Mouse (Mus musculus) intestine, embryonic 15.5 days (tissue): ENCODE data around the gene Nrip1. TPM values are rescaled to one million over a fixed set of nuclear protein-coding genes. Genes with fewer than 3 reads are reported as not detected.

Source experiments
- ATAC-seq: fragments of 200-750 bp; cut with Nextera tagmentation; 2 replicates; pipeline ENCODE4 v1.8.0; 2017; ENCODE audit warnings: moderate TSS enrichment, moderate library complexity
- H3K27ac ChIP-seq: fragments of 300-500 bp; sonication (generic); 2 replicates; pipeline ENCODE4 v1.5.1; 2015; ENCODE audit warnings: mild to moderate bottlenecking, inconsistent platforms
- H3K27me3 ChIP-seq: fragments of 300-500 bp; sonication (generic); replicated peaks from 2 replicates; pipeline ENCODE4 v1.6.1; 2015; ENCODE audit warnings: inconsistent platforms
- H3K36me3 ChIP-seq: fragments of 300-500 bp; sonication (generic); 2 replicates; pipeline ENCODE4 v1.6.1; 2015; ENCODE audit warnings: inconsistent platforms
- H3K4me1 ChIP-seq: fragments of 300-500 bp; sonication (generic); replicated peaks from 2 replicates; pipeline ENCODE4 v1.6.1; 2015; ENCODE audit warnings: inconsistent platforms
- H3K4me2 ChIP-seq: fragments of 300-500 bp; sonication (generic); replicated peaks from 2 replicates; pipeline ENCODE4 v1.6.1; 2015; ENCODE audit warnings: mild to moderate bottlenecking, inconsistent platforms
- H3K4me3 ChIP-seq: fragments of 300-500 bp; sonication (generic); replicated peaks from 2 replicates; pipeline ENCODE4 v1.5.1; 2015; ENCODE audit warnings: inconsistent platforms
- H3K9ac ChIP-seq: fragments of 300-500 bp; sonication (generic); 2 replicates; pipeline ENCODE4 v1.6.1; 2015; ENCODE audit warnings: inconsistent platforms
- H3K9me3 ChIP-seq: fragments of 300-500 bp; sonication (generic); 2 replicates; pipeline ENCODE4 v1.6.1; 2016; ENCODE audit warnings: inconsistent platforms
- WGBS: fragments of 180-500 bp; shearing (Covaris S2); methylation state at CpG from one replicate; pipeline ENCODE4 v1.1.7; 2015; 5-methylcytosine and 5-hydroxymethylcytosine counted together
- polyA plus RNA-seq: library from polyadenylated mRNA; unstranded; fragments of >200 nt; fragmentation: Nextera tagmentation; extraction: Ambion mirVana; gene quantifications from 2 replicates; pipeline ENCODE4 v1.2.1, GENCODE M21; 2015

The Nrip1 gene
- polyA plus RNA-seq, result 34.5 and 36.6 TPM in 2 replicates

GRCm38 (mm10) chr16:76373671-76374091 is at the start of gene Nrip1:
Gene Nrip1 (minus strand): TSS chr16:76373827.
- WGBS, result 0% methylated on average over 9 of the region's 9 CpGs
- Histone ChIP-seq H3K27me3 (no peaks in the 10 kb centered on the region), H3K9me3 (no peaks in the 10 kb centered on the region), H3K36me3 (no peaks in the 10 kb centered on the region), H3K9ac (peak within 1 kb of the TSS; percentile 94), H3K27ac (peak within 1 kb of the TSS; percentile 99), H3K4me2 (peak within 1 kb of the TSS; percentile 72), H3K4me3 (peak within 1 kb of the TSS; percentile 87), H3K4me1 (0 out of 2 replicates have a peak, but pooled peaks cover 9% of the 10 kb centered on the region)
- ATAC-seq, result peak; percentile 52

- Histone ChIP-seq H3K9me3 (no peaks in the 10 kb centered on the region), H3K4me1 (no peaks in the 10 kb centered on the region), H3K4me2 (no peak overlapping the region), H3K36me3 (no peaks in the 10 kb centered on the region), H3K27me3 (no peaks in the 10 kb centered on the region), H3K27ac (no peak overlapping the region), H3K4me3 (no peak overlapping the region), H3K9ac (no peak overlapping the region)
- no peak for ATAC-seq
- WGBS, result 89% methylated on average over 1 of the region's 1 CpGs
Observed at GRCm38 (mm10) chr16:76422531-76422930, 48.9 kb upstream of the Nrip1 start.

- H3K4me3 ChIP-seq, result no peak overlapping the region
- H3K9ac ChIP-seq, result no peak overlapping the region
- H3K4me1 ChIP-seq, result no peaks in the 10 kb centered on the region
- 71% methylated on average over 8 of the region's 8 CpGs for WGBS
- H3K27me3 ChIP-seq, result no peaks in the 10 kb centered on the region
- H3K4me2 ChIP-seq, result no peak overlapping the region
- no peak overlapping the region for H3K27ac ChIP-seq
- ATAC-seq, result no peak
- H3K36me3 ChIP-seq, result no peaks in the 10 kb centered on the region
- H3K9me3 ChIP-seq, result no peaks in the 10 kb centered on the region
Observed at GRCm38 (mm10) chr16:76419849-76420248, 46.2 kb upstream of the Nrip1 start.

GRCm38 (mm10) chr16:76416477-76416876 is 42.9 kb upstream of the Nrip1 start:
- Histone ChIP-seq H3K36me3 (no peaks in the 10 kb centered on the region), H3K4me3 (no peak overlapping the region), H3K27ac (no peak overlapping the region), H3K9ac (no peak overlapping the region), H3K4me1 (no peaks in the 10 kb centered on the region), H3K4me2 (no peak overlapping the region), H3K9me3 (no peaks in the 10 kb centered on the region), H3K27me3 (no peaks in the 10 kb centered on the region)
- 93% methylated on average over 2 of the region's 2 CpGs for WGBS
- ATAC-seq, result no peak

- 62% methylated on average over 5 of the region's 5 CpGs for WGBS
Observed at GRCm38 (mm10) chr16:76416060-76416438, 42.4 kb upstream of the Nrip1 start.

GRCm38 (mm10) chr16:76415407-76416059 is 41.9 kb upstream of the Nrip1 start:
- Histone ChIP-seq H3K9me3 (no peaks in the 10 kb centered on the region), H3K27ac (no peak overlapping the region), H3K36me3 (no peaks in the 10 kb centered on the region), H3K9ac (no peak overlapping the region), H3K4me1 (no peaks in the 10 kb centered on the region), H3K27me3 (no peaks in the 10 kb centered on the region), H3K4me3 (no peak overlapping the region), H3K4me2 (no peak overlapping the region)
- peak; percentile 95 for ATAC-seq
- WGBS, result 60% methylated on average over 9 of the region's 9 CpGs

More at GRCm38 (mm10) chr16:76416060-76416438, 42.4 kb upstream of the Nrip1 start:
- no peak overlapping the region for H3K9ac ChIP-seq
- H3K9me3 ChIP-seq, result no peaks in the 10 kb centered on the region
- H3K4me2 ChIP-seq, result no peak overlapping the region
- ATAC-seq, result no peak
- H3K27me3 ChIP-seq, result no peaks in the 10 kb centered on the region
- no peaks in the 10 kb centered on the region for H3K4me1 ChIP-seq
- H3K27ac ChIP-seq, result no peak overlapping the region
- no peak overlapping the region for H3K4me3 ChIP-seq
- H3K36me3 ChIP-seq, result no peaks in the 10 kb centered on the region

GRCm38 (mm10) chr16:76414528-76414927 is 40.9 kb upstream of the Nrip1 start:
- no peaks in the 10 kb centered on the region for H3K9me3 ChIP-seq
- H3K4me1 ChIP-seq, result no peaks in the 10 kb centered on the region; the same call in 1 of the 2 replicates
- H3K36me3 ChIP-seq, result no peaks in the 10 kb centered on the region
- 70% methylated on average over 5 of the region's 5 CpGs for WGBS
- no peak overlapping the region for H3K4me3 ChIP-seq
- H3K9ac ChIP-seq, result no peak overlapping the region
- no peak for ATAC-seq
- no peak overlapping the region for H3K27ac ChIP-seq
- no peaks in the 10 kb centered on the region for H3K27me3 ChIP-seq
- no peak overlapping the region for H3K4me2 ChIP-seq

GRCm38 (mm10) chr16:76413581-76413980 is 40.0 kb upstream of the Nrip1 start:
- Histone ChIP-seq H3K4me2 (no peak overlapping the region), H3K9me3 (no peaks in the 10 kb centered on the region), H3K36me3 (no peaks in the 10 kb centered on the region), H3K27ac (no peak overlapping the region), H3K4me1 (no peaks in the 10 kb centered on the region; the same call in 1 of the 2 replicates), H3K9ac (no peak overlapping the region), H3K4me3 (no peak overlapping the region), H3K27me3 (no peaks in the 10 kb centered on the region)
- ATAC-seq, result no peak
- 88% methylated on average over 8 of the region's 8 CpGs for WGBS

GRCm38 (mm10) chr16:76409355-76409722 is 35.7 kb upstream of the Nrip1 start:
- Histone ChIP-seq H3K9me3 (no peaks in the 10 kb centered on the region), H3K4me2 (no peak overlapping the region), H3K4me1 (peaks cover 3% of the 10 kb centered on the region; the same call in 1 of the 2 replicates), H3K36me3 (no peaks in the 10 kb centered on the region), H3K27ac (no peak overlapping the region), H3K4me3 (no peak overlapping the region), H3K9ac (no peak overlapping the region), H3K27me3 (no peaks in the 10 kb centered on the region)
- 33% methylated on average over 1 of the region's 1 CpGs for WGBS
- peak; percentile 68 for ATAC-seq

GRCm38 (mm10) chr16:76408696-76409354 is 35.2 kb upstream of the Nrip1 start:
- Histone ChIP-seq H3K27me3 (no peaks in the 10 kb centered on the region), H3K9me3 (no peaks in the 10 kb centered on the region), H3K36me3 (no peaks in the 10 kb centered on the region), H3K4me3 (no peak overlapping the region), H3K4me2 (no peak overlapping the region), H3K4me1 (peaks cover 3% of the 10 kb centered on the region; the same call in 1 of the 2 replicates), H3K27ac (no peak overlapping the region), H3K9ac (no peak overlapping the region)
- ATAC-seq, result no peak
- 77% methylated on average over 4 of the region's 4 CpGs for WGBS

- Histone ChIP-seq H3K9ac (no peak overlapping the region), H3K4me1 (peaks cover 3% of the 10 kb centered on the region; the same call in 1 of the 2 replicates), H3K9me3 (no peaks in the 10 kb centered on the region), H3K36me3 (no peaks in the 10 kb centered on the region), H3K27ac (no peak overlapping the region), H3K27me3 (no peaks in the 10 kb centered on the region), H3K4me2 (no peak overlapping the region), H3K4me3 (no peak overlapping the region)
- WGBS, result 87% methylated on average over 8 of the region's 8 CpGs
- no peak for ATAC-seq
Observed at GRCm38 (mm10) chr16:76408241-76408640, 34.6 kb upstream of the Nrip1 start.

- H3K27ac ChIP-seq, result no peak overlapping the region
- H3K4me2 ChIP-seq, result peak overlapping the region; percentile 41
- peaks cover 3% of the 10 kb centered on the region; the same call in 1 of the 2 replicates for H3K4me1 ChIP-seq
- H3K4me3 ChIP-seq, result no peak overlapping the region
- H3K27me3 ChIP-seq, result no peaks in the 10 kb centered on the region
- no peak overlapping the region for H3K9ac ChIP-seq
- no peaks in the 10 kb centered on the region for H3K9me3 ChIP-seq
- ATAC-seq, result no peak; the same call in 1 of the 2 replicates
- 37% methylated on average over 13 of the region's 13 CpGs for WGBS
- no peaks in the 10 kb centered on the region for H3K36me3 ChIP-seq
Observed at GRCm38 (mm10) chr16:76407321-76407920, 33.8 kb upstream of the Nrip1 start.
